Mouse (Mus musculus) MEL (cell line): ENCODE measurements around the gene Rph3al.

Experiments used
- EP300 ChIP-seq, 2 experiments: IDR thresholded peaks; 2 replicates each; pipeline ENCODE4 v1.6.1; 2011; ENCODE audit warnings: improper control_type of control experiment in 2 of 2, low read length in 2 of 2, low read depth in 1 of 2, mild to moderate bottlenecking in 1 of 2
- MAX ChIP-seq: IDR thresholded peaks from 2 replicates; pipeline ENCODE4 v1.6.1; 2011; ENCODE audit warnings: low read length, improper control_type of control experiment

- TF ChIP-seq EP300 (IDR thresholded peaks at IDR 0.05; ENCODE audit: low read depth in 1 of 2, low read length in 2 of 2) (no peak), MAX (no peak)
Observed at GRCm38 (mm10) chr11:75983194-75983593, 45.0 kb upstream of the Rph3al start.
